Mouse (Mus musculus): Measurements from ENCODE around the gene Rnf34. TPM values are rescaled to one million over a fixed set of nuclear protein-coding genes. Genes with fewer than 3 reads are reported as not detected.

Gene Rnf34
- total and polyA plus RNA-seq, 2 experiments from 2014 or later: 32.1 to 46.6 TPM

- Histone ChIP-seq H3K36me3 (ENCODE audit: insufficient read depth) (peaks cover 49% of the 10 kb centered on the region), H3K9me3 (ENCODE audit: low read length) (no peaks in the 10 kb centered on the region), H3K4me3 (ENCODE audit: low read depth, low read length) (no peak overlapping the region), H3K27ac (ENCODE audit: low read depth, low read length) (no peak overlapping the region), H3K4me1 (ENCODE audit: insufficient read depth) (peaks cover 4% of the 10 kb centered on the region; the same call in 1 of the 2 replicates), H3K27me3 (ENCODE audit: insufficient read depth, low read length) (no peaks in the 10 kb centered on the region), H3K4me2 (ENCODE audit: low read depth) (no peak overlapping the region), H3K9ac (no peak overlapping the region)
- no peak for ATAC-seq
- no peak for TF ChIP-seq CTCF (IDR thresholded peaks at IDR 0.05; ENCODE audit: low read depth)
- 92% methylated on average over 18 of the region's 18 CpGs for WGBS
- DNase-seq: no peak
These were observed 32.6 kb downstream of the Rnf34 start for GRCm38 (mm10) chr5:122882256-122883050.

- Histone ChIP-seq H3K9me3 (ENCODE audit: low read length) (no peaks in the 10 kb centered on the region), H3K4me3 (ENCODE audit: low read depth, low read length) (no peak overlapping the region), H3K27ac (ENCODE audit: low read depth, low read length) (no peak overlapping the region), H3K4me1 (ENCODE audit: insufficient read depth) (peaks cover 5% of the 10 kb centered on the region; the same call in 1 of the 2 replicates), H3K4me2 (ENCODE audit: low read depth) (no peak overlapping the region), H3K27me3 (ENCODE audit: insufficient read depth, low read length) (no peaks in the 10 kb centered on the region), H3K36me3 (ENCODE audit: insufficient read depth) (peaks cover 42% of the 10 kb centered on the region), H3K9ac (no peak overlapping the region)
- TF ChIP-seq CTCF (IDR thresholded peaks at IDR 0.05; ENCODE audit: low read depth): no peak
- ATAC-seq: no peak
- WGBS: 87% methylated on average over 9 of the region's 9 CpGs
- no peak for DNase-seq
These were observed 33.4 kb downstream of the Rnf34 start for GRCm38 (mm10) chr5:122883237-122883636.

GRCm38 (mm10) chr5:122883652-122884235 is 33.9 kb downstream of the Rnf34 start:
- H3K27me3 ChIP-seq (ENCODE audit: insufficient read depth, low read length): no peaks in the 10 kb centered on the region
- DNase-seq: no peak
- no peak overlapping the region for H3K4me3 ChIP-seq (ENCODE audit: low read depth, low read length)
- H3K4me1 ChIP-seq (ENCODE audit: insufficient read depth): peaks cover 5% of the 10 kb centered on the region; the same call in 1 of the 2 replicates
- no peaks in the 10 kb centered on the region for H3K9me3 ChIP-seq (ENCODE audit: low read length)
- 27% methylated on average over 2 of the region's 2 CpGs for WGBS
- no peak overlapping the region for H3K9ac ChIP-seq
- no peak for TF ChIP-seq CTCF (IDR thresholded peaks at IDR 0.05; ENCODE audit: low read depth)
- H3K4me2 ChIP-seq (ENCODE audit: low read depth): no peak overlapping the region
- peaks cover 42% of the 10 kb centered on the region for H3K36me3 ChIP-seq (ENCODE audit: insufficient read depth)
- H3K27ac ChIP-seq (ENCODE audit: low read depth, low read length): no peak overlapping the region
- ATAC-seq: no peak

GRCm38 (mm10) chr5:122884594-122885348 is 34.9 kb downstream of the Rnf34 start:
- Histone ChIP-seq H3K4me3 (ENCODE audit: low read depth, low read length) (no peak overlapping the region), H3K27ac (ENCODE audit: low read depth, low read length) (no peak overlapping the region), H3K9ac (no peak overlapping the region), H3K4me1 (ENCODE audit: insufficient read depth) (peaks cover 5% of the 10 kb centered on the region; the same call in 1 of the 2 replicates), H3K4me2 (ENCODE audit: low read depth) (no peak overlapping the region), H3K9me3 (ENCODE audit: low read length) (no peaks in the 10 kb centered on the region), H3K36me3 (ENCODE audit: insufficient read depth) (peaks cover 32% of the 10 kb centered on the region), H3K27me3 (ENCODE audit: insufficient read depth, low read length) (no peaks in the 10 kb centered on the region)
- WGBS: 82% methylated on average over 7 of the region's 7 CpGs
- DNase-seq (no peak), ATAC-seq (no peak)
- no peak for TF ChIP-seq CTCF (IDR thresholded peaks at IDR 0.05; ENCODE audit: low read depth)

GRCm38 (mm10) chr5:122887033-122887432 is 37.2 kb downstream of the Rnf34 start:
- DNase-seq (no peak), ATAC-seq (no peak)
- no peak for TF ChIP-seq CTCF (IDR thresholded peaks at IDR 0.05; ENCODE audit: low read depth)
- Histone ChIP-seq H3K27me3 (ENCODE audit: insufficient read depth, low read length) (no peaks in the 10 kb centered on the region), H3K9me3 (ENCODE audit: low read length) (no peaks in the 10 kb centered on the region), H3K4me2 (ENCODE audit: low read depth) (no peak overlapping the region), H3K4me1 (ENCODE audit: insufficient read depth) (peaks cover 5% of the 10 kb centered on the region; the same call in 1 of the 2 replicates), H3K9ac (no peak overlapping the region), H3K27ac (ENCODE audit: low read depth, low read length) (no peak overlapping the region), H3K4me3 (ENCODE audit: low read depth, low read length) (no peak overlapping the region), H3K36me3 (ENCODE audit: insufficient read depth) (peaks cover 9% of the 10 kb centered on the region; the same call in 1 of the 2 replicates)
- WGBS: 69% methylated on average over 9 of the region's 9 CpGs

GRCm38 (mm10) chr5:122887926-122888611 is 38.2 kb downstream of the Rnf34 start:
- Histone ChIP-seq H3K27ac (ENCODE audit: low read depth, low read length) (no peak overlapping the region), H3K27me3 (ENCODE audit: insufficient read depth, low read length) (no peaks in the 10 kb centered on the region), H3K4me2 (ENCODE audit: low read depth) (no peak overlapping the region), H3K9me3 (ENCODE audit: low read length) (no peaks in the 10 kb centered on the region), H3K4me1 (ENCODE audit: insufficient read depth) (peaks cover 5% of the 10 kb centered on the region; the same call in 1 of the 2 replicates), H3K36me3 (ENCODE audit: insufficient read depth) (peaks cover 2% of the 10 kb centered on the region; the same call in 1 of the 2 replicates), H3K9ac (no peak overlapping the region), H3K4me3 (ENCODE audit: low read depth, low read length) (no peak overlapping the region)
- no peak for DNase-seq
- 90% methylated on average over 8 of the region's 8 CpGs for WGBS
- no peak for TF ChIP-seq CTCF (IDR thresholded peaks at IDR 0.05; ENCODE audit: low read depth)
- no peak for ATAC-seq

Measured in forebrain, postnatal 0 days (tissue).